Mouse (Mus musculus) olfactory bulb, adult 2 months (tissue): Measurements from ENCODE around the gene Zfp467. TPM values are rescaled to one million over a fixed set of nuclear protein-coding genes. Genes with fewer than 3 reads are reported as not detected.

Experiments used
- H3K27ac ChIP-seq: fragments of 200-500 bp; 2 replicates; pipeline ENCODE4 v1.5.1; 2012; ENCODE audit warnings: low read depth, low read length; ENCODE audit not compliant: insufficient read depth
- H3K4me1 ChIP-seq: fragments of 200-500 bp; 2 replicates; pipeline ENCODE4 v1.6.1; 2012; ENCODE audit warnings: low read length; ENCODE audit not compliant: control insufficient read depth, insufficient read depth
- H3K4me3 ChIP-seq: fragments of 200-500 bp; 2 replicates; pipeline ENCODE4 v1.5.1; 2012; ENCODE audit warnings: mild to moderate bottlenecking, low read depth, low read length, moderate library complexity; ENCODE audit not compliant: insufficient read depth
- CTCF ChIP-seq: fragments of 200-500 bp; IDR thresholded peaks from 2 replicates; pipeline ENCODE4 v1.5.1; 2012; ENCODE audit warnings: low read depth, mild to moderate bottlenecking, low read length, moderate library complexity; ENCODE audit not compliant: insufficient read depth
- POLR2A ChIP-seq: fragments of 200-500 bp; IDR thresholded peaks from 2 replicates; pipeline ENCODE4 v1.6.1; 2012; ENCODE audit warnings: mild to moderate bottlenecking, low read depth, low read length, moderate library complexity; ENCODE audit not compliant: insufficient read depth
- WGBS: fragments of 180-500 bp; shearing (Covaris S2); methylation state at CpG from one replicate; pipeline ENCODE4 v1.1.7; 2018; 5-methylcytosine and 5-hydroxymethylcytosine counted together
- polyA plus RNA-seq: library from polyadenylated mRNA; stranded (reverse); fragments of >200 nt; gene quantifications from 2 replicates; pipeline ENCODE4 v1.2.4, GENCODE M21; 2012; ENCODE audit warnings: low replicate concordance; ENCODE audit not compliant: missing spikeins, insufficient read depth, insufficient read length

Gene Zfp467
- not detected in 2 replicates for polyA plus RNA-seq

DNA sequence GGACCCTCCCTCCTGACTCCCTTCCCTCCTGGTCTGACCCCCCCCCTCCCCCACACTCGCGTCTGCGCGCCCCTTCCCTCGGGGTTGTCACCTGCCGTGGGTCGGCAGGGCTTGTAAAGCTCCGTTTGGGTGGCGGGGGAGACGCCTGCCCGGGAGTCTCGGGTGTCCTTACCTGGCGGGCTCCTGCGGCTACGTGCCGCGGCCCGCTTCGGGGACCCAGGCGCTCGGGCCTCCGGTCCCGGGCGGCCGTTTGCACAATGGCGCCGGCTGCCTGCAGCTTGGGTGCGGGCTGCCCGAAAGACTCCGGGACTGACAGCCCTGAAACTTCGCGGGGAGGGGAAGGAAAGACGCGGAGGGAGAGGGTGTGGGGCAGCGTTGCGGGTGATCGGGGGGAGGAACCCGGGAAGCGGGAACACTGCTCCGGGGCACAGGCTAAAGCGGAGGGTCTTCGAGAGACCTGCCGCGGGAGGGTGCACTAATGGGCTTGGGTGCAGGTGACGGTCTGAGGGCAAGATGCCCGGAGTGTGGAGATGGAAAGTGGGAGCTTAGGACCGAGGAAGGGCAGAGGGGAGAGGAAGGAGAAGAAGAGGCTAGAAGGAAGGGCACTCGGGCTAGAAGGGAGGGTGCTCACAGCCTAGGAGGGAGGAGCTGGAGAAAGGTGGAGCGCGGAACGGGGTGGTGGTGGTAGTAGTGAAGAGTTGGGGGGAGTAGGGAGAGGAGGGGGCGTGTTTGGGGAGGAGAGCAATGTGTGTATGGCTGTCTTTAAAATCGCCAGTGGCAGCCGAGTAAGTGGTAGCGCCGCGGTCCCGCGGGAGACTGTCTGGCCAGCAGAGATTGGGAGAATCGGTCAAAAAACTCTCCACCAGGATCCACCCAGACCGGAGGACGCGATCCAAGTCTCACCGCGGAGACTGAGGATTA is at the start of gene Zfp467:
Zfp467 (minus strand) TSS at position 645 of the 921 bp plus-strand sequence.
- H3K4me3 ChIP-seq, result peak within 1 kb of the TSS; percentile 82

DNA sequence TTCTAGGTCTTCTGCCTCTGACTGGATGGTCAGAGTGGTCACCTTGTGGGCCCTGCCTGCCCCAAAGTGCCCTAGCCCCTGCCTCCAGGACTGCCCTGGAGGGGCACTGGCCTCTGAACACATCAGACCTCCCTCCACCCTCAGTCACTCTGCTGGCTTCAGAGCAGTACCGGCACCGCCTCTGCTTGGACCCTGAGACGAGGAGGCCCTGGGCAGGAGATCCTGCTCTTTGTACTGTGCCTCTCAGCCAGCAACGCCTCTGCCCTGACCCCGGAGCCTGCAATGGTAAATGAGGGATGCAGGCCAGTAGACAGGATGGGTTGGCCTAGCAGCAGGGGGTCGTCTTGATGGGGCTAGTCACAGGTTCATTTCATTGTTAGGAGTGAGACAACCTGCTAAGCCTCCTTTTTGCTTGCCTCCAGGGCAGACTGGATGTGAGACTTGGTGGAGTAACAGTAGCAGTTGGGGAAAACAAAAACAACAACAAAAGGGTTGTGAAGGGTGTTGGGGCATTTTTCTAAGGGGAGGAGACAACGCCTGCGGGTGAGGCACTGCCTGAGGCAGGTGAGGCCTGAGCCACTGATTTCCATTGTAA is 47.6 kb upstream of the Zfp467 start:
- Histone ChIP-seq H3K4me1 (peaks cover 9% of the 10 kb centered on the region), H3K27ac (no peak overlapping the region), H3K4me3 (no peak overlapping the region)
- WGBS, result 38% methylated on average over 8 of the region's 8 CpGs
- no peak for TF ChIP-seq CTCF
- no peak for TF ChIP-seq POLR2A

More for the DNA sequence above, at the start of gene Zfp467:
- peaks cover 16% of the 10 kb centered on the region; the same call in 1 of the 2 replicates for H3K4me1 ChIP-seq
- under 1% methylated on average over 65 of the region's 65 CpGs for WGBS
- TF ChIP-seq CTCF (no peak), POLR2A (peak; percentile 9; the same call in 1 of the 2 replicates)
- H3K27ac ChIP-seq, result peak within 1 kb of the TSS; percentile 95

DNA sequence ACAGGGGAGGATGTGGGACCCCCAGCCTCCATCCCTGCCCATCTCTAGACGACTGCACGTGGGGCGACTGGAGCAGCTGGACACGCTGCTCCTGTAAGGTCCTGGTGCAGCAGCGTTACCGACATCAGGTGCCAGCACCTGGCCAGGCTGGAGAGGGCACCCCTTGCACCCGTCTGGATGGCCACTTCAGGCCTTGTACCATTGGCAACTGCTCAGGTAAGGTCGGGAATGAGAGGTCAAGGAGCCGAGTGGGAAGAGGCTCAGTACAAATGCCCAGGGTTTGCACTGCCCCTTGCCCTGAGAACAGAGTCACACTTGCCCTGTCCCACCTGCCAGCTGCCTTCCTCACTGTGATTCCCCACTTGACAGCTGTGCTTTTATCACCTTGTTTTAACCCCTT is 45.7 kb upstream of the Zfp467 start:
- H3K4me1 ChIP-seq, result peaks cover 17% of the 10 kb centered on the region
- no peak for TF ChIP-seq POLR2A
- TF ChIP-seq CTCF, result no peak
- H3K27ac ChIP-seq, result no peak overlapping the region
- WGBS, result 78% methylated on average over 9 of the region's 9 CpGs
- H3K4me3 ChIP-seq, result no peak overlapping the region

DNA sequence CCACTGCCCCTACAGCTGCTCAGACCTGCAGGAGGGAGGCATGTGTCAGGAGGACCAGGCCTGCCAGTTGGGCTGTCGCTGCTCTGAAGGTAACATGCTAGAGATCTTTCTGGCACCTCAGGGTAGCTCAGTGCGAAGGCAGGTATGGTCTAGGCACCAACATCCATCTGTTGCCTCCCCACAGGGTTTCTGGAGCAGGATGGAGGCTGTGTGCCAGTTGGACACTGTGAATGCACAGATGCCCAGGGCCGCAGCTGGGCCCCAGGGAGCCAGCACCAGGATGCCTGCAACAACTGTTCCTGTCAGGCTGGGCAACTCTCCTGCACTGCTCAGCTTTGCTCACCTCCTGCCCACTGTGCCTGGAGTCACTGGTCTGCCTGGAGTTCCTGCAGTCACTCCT is 44.1 kb upstream of the Zfp467 start:
- WGBS, result 77% methylated on average over 3 of the region's 3 CpGs
- TF ChIP-seq CTCF, result no peak
- TF ChIP-seq POLR2A, result no peak
- Histone ChIP-seq H3K27ac (no peak overlapping the region), H3K4me1 (peaks cover 17% of the 10 kb centered on the region), H3K4me3 (no peak overlapping the region)

DNA sequence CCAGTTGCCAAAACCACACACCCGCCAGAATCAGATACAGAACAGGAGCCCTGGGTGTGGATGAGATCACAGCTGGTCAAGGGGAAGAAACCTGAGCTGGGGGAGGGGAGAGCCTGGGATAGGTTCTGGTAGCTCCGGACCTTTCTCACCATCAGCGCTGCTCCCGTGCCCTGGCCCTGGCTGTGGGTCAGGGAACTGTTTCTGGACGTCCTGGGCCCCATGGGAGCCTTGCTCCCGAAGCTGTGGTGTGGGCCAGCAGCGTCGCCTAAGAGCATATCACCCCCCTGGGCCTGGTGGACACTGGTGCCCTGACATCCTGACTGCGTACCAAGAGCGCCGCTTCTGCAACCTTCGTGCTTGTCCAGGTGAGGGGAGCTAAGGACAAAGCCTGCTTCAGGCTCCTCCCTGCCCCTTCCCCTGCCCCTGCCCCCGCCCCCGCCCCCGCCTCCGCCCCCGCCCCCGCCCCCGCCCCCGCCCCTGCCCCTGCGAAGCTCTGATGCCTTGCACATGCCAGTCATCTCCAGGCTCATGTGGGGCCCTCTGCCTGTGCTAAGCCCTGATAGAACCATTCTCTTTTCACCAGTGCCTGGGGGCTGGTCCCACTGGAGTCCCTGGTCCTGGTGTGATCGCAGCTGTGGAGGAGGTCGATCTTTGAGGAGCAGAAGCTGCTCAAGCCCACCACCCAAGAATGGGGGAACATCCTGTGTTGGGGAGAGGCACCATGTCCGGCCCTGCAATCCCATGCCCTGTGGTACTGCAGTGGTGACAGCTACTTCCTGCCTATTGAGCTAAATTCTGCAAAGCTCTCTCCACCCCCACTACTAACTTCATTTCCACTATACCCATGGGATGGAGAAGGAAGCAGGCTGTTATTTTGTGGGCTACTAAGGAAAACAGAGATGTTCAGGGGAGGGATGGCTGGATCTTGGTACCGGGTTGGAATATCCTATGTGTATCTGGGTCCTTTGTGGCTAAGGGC is 42.4 kb upstream of the Zfp467 start:
- Histone ChIP-seq H3K4me3 (no peak overlapping the region), H3K27ac (no peak overlapping the region), H3K4me1 (peaks cover 17% of the 10 kb centered on the region)
- WGBS, result 39% methylated on average over 17 of the region's 25 CpGs
- TF ChIP-seq POLR2A (no peak), CTCF (no peak)

DNA sequence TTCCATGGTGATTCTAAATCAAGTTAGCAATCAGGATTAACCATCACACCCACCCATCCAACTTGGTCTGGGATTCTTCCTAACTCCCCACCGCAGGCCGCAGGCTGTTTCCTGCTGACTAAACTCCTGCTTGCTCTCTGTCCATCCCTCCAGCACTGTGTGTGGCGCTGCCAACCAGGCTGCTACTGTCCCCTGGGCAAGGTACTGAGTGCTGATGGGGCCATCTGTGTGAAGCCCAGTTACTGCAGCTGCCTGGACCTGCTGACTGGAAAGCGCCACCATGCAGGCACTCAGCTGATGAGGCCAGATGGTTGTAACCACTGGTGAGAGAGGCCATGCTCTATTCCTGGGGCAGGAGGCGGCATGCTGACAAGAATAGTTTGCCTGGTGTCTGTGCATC is 36.9 kb upstream of the Zfp467 start:
- no peak for TF ChIP-seq POLR2A
- TF ChIP-seq CTCF, result no peak
- Histone ChIP-seq H3K4me3 (no peak overlapping the region), H3K4me1 (peaks cover 2% of the 10 kb centered on the region; the same call in 1 of the 2 replicates), H3K27ac (no peak overlapping the region)
- whole genome bisulfite sequencing, result 84% methylated on average over 5 of the region's 5 CpGs

DNA sequence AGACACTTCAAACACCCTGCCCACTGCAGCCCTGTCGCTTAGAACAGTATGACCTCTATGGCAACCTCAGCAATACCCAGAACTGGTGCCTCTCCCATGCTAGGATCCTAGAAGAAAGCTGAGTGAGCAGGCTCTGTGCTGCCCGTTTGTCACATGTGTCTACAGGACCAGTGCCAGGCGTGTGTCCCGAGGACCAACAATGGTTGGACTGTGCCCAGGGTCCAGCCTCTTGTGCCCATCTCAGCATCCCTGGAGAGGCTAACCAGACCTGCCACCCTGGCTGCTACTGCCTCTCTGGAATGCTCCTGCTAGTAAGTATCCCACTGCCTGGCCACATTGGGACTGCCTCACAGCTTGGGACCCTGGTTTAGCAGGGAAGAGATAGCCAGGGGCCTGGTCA is 32.8 kb upstream of the Zfp467 start:
- no peaks in the 10 kb centered on the region for H3K4me1 ChIP-seq
- 69% methylated on average over 4 of the region's 4 CpGs for WGBS
- no peak for TF ChIP-seq POLR2A
- no peak for TF ChIP-seq CTCF
- no peak overlapping the region for H3K4me3 ChIP-seq
- no peak overlapping the region for H3K27ac ChIP-seq

DNA sequence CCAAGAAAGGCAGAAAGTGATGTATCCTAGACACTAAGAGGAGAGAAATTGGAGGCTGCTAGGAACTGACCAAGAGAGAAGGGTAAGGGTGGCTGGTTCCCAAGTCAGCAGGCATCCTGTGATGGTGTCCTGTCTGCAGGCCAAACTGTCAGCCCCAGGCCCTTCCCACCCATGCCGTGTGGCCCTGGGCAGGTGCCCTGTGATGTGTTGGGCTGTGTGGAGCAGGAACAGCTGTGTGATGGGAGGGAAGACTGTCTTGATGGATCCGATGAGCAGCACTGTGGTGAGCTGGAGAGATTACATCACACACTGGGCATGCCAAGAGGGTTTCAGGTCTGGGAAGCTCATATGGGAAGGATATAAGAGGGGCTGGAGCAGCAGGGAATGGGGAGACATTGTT is 25.1 kb upstream of the Zfp467 start:
- H3K4me1 ChIP-seq, result no peaks in the 10 kb centered on the region
- TF ChIP-seq CTCF (no peak), POLR2A (no peak)
- 87% methylated on average over 2 of the region's 2 CpGs for WGBS
- H3K27ac ChIP-seq, result no peak overlapping the region
- H3K4me3 ChIP-seq, result no peak overlapping the region
